Mouse (Mus musculus) C2C12 (cell line): Measurements from ENCODE around the gene Serpina3g. TPM values are rescaled to one million over a fixed set of nuclear protein-coding genes. Genes with fewer than 3 reads are reported as not detected.

Source experiments
- H3K27me3 ChIP-seq: one replicate; pipeline ENCODE4 v1.6.1; 2011; ENCODE audit not compliant: control insufficient read depth, insufficient read depth, insufficient read length
- H3K36me3 ChIP-seq: one replicate; pipeline ENCODE4 v1.6.1; 2011; ENCODE audit not compliant: control insufficient read depth, insufficient read depth
- H3K4me3 ChIP-seq: one replicate; pipeline ENCODE4 v1.5.1; 2011; ENCODE audit warnings: mild to moderate bottlenecking, control low read depth; ENCODE audit not compliant: poor library complexity, insufficient read depth, severe bottlenecking
- H3K79me2 ChIP-seq: one replicate; pipeline ENCODE4 v1.6.1; 2011; ENCODE audit not compliant: control insufficient read depth, insufficient read depth
- H3K79me3 ChIP-seq: one replicate; pipeline ENCODE4 v1.6.1; 2011; ENCODE audit warnings: low read depth, control low read depth
- H3ac ChIP-seq: one replicate; pipeline ENCODE3; 2011; ENCODE audit warnings: low read depth; ENCODE audit not compliant: control insufficient read depth, insufficient read length
- CEBPB ChIP-seq: IDR thresholded peaks from one replicate; pipeline ENCODE4 v1.6.1; 2011; ENCODE audit warnings: low read depth, mild to moderate bottlenecking, control low read depth, moderate library complexity
- CTCF ChIP-seq: IDR thresholded peaks from one replicate; pipeline ENCODE4 v1.5.1; 2011; ENCODE audit not compliant: control insufficient read depth, insufficient read depth, insufficient read length
- FOSL1 ChIP-seq: IDR thresholded peaks from one replicate; pipeline ENCODE4 v1.8.0; 2011; ENCODE audit warnings: mild to moderate bottlenecking, low read length; ENCODE audit not compliant: poor library complexity, insufficient read depth, severe bottlenecking
- MAX ChIP-seq: IDR thresholded peaks from one replicate; pipeline ENCODE4 v1.6.1; 2011; ENCODE audit warnings: mild to moderate bottlenecking, control low read depth
- MYOD1 ChIP-seq: IDR thresholded peaks from one replicate; pipeline ENCODE4 v1.6.1; 2011; ENCODE audit warnings: low read depth; ENCODE audit not compliant: control insufficient read depth, insufficient read length
- MYOG ChIP-seq: IDR thresholded peaks from one replicate; pipeline ENCODE4 v1.6.1; 2011; ENCODE audit not compliant: control insufficient read depth, insufficient read length; ENCODE audit errors: extremely low read depth
- USF1 ChIP-seq: IDR thresholded peaks from one replicate; pipeline ENCODE4 v1.6.1; 2011; ENCODE audit warnings: low read depth, mild to moderate bottlenecking, control low read depth, moderate library complexity
- polyA plus RNA-seq: library from polyadenylated mRNA; unstranded; fragments of >200 nt; fragmentation: generic; extraction: Trizol; gene quantifications from one replicate; pipeline ENCODE4 v1.2.1, GENCODE M21; 2012; ENCODE audit warnings: missing spikeins

Gene Serpina3g
- polyA plus RNA-seq, 1 experiment: 0.14 TPM

DNA sequence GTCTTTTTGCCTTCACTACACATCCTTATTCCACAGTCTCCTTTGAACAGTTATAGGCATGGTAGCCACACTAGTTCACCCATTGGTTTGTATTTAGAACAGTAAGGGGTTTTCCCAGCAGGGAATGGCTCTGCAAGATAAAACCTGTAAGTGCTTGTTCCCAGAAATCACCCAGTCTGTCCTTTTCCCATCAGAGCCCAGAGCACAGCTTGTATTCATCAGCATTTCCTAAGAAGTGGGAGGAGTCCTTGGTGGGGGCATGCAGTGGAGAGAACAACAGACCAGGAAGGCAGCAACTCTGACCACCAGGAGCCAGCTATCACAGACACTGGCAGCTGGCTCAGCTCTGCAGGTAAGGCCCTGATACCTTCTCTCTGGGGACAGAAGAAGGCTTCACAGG is 26.8 kb downstream of the Serpina3g start, which contains the start of gene Serpina3i:
Gene Serpina3i, plus strand, starts transcription at position 260 of the 400 bp plus-strand sequence.
- no peaks in the 10 kb centered on the region for H3K27me3 ChIP-seq
- H3K36me3 ChIP-seq: no peaks in the 10 kb centered on the region
- TF ChIP-seq MYOG: no peak
- TF ChIP-seq MAX: no peak
- no peak within 1 kb of the TSS for H3K4me3 ChIP-seq
- H3K79me2 ChIP-seq: no peaks in the 10 kb centered on the region
- H3K79me3 ChIP-seq: no peaks in the 10 kb centered on the region
- H3ac ChIP-seq: no peak within 1 kb of the TSS

GRCm38 (mm10) chr12:104266374-104266773 is 30.3 kb downstream of the Serpina3g start:
- no peak overlapping the region for H3K4me3 ChIP-seq
- no peak overlapping the region for H3ac ChIP-seq
- TF ChIP-seq MAX (no peak), USF1 (no peak), MYOD1 (no peak), FOSL1 (no peak), MYOG (no peak)
- no peaks in the 10 kb centered on the region for H3K79me2 ChIP-seq
- no peaks in the 10 kb centered on the region for H3K79me3 ChIP-seq
- H3K27me3 ChIP-seq: no peaks in the 10 kb centered on the region
- no peaks in the 10 kb centered on the region for H3K36me3 ChIP-seq

DNA sequence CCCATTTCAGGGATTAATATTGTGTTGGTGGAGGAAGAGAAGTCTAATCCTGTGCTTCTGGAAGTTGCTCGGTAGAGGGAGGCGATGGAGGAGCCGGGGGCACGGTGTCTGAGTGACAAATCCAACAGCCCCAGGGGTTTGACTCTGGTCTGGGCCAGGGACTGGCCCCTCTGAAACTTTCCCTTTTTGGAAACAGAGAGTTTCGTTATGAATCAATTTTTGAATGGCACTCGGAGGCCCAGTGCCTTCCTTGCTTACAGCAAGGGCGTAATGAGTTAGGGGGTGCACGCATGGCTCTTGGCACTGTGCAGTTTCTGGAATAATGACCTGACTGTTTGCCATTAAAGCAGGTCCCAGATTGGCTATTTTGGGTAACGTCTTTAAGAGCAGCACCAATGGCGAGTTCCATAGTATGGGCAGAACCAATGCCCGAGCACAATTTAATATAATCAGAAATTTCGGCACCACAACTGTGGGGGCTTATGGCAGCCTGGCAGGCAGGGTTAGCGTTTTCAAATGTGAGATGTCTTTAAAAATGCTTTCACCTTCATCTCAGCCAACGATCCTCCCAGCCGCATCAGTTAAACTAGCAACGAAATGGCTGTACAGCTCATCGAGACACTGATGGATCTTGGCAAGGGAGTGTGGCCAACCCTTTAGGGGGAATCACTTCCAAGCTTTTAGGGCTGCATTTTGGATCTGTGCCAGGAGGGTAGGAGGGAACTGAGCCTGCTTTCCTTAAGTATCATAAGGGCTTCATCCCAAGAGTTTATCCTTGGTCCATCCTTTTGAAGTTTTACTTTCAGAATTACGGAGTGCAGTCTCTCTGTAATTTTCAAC is 42.4 kb downstream of the Serpina3g start:
- Histone ChIP-seq H3K36me3 (no peaks in the 10 kb centered on the region), H3K4me3 (no peak overlapping the region), H3K79me3 (no peaks in the 10 kb centered on the region), H3K79me2 (no peaks in the 10 kb centered on the region), H3K27me3 (no peaks in the 10 kb centered on the region), H3ac (no peak overlapping the region)
- TF ChIP-seq MYOD1: no peak
- no peak for TF ChIP-seq CEBPB
- TF ChIP-seq USF1: no peak
- no peak for TF ChIP-seq MYOG
- no peak for TF ChIP-seq FOSL1
- no peak for TF ChIP-seq CTCF
- TF ChIP-seq MAX: no peak

DNA sequence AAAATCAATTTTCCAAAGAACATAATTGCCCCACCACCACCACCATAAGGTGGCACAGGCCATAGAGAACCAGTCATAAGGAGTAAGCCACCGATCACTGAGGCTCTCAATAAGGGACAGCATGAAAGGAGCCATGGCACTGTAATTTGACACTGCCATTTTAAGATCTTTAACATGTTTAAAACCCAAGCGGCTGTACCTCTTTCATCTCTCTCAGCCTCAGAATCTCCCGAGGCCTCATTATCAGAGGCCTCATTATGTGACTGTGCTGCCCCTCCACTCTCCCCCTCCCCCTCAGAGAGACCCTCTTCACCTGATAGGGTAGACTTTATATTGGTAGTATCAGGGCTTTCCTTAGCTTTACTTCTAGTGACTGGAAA is 43.0 kb downstream of the Serpina3g start:
- H3K36me3 ChIP-seq: no peaks in the 10 kb centered on the region
- H3K4me3 ChIP-seq: no peak overlapping the region

DNA sequence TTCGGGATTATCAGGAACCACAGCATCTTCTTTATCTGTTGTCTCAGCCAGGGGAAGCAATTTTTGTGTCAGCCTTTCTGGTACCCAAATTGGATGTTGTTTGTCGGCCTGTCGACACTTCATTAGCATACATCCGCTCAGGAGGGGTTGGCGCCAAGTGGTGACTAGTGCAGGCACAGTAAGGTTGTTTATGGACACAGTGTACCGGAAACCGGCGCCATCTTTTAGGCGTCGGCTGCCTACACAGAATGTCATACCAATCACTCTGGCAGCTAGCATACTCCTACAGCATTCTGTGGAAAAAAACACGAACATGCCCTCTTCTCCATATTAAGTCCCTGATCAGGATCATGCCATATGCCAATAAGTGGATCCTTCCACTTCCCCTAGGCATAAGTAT is 47.3 kb downstream of the Serpina3g start:
- Histone ChIP-seq H3K79me3 (no peaks in the 10 kb centered on the region), H3ac (no peak overlapping the region), H3K79me2 (no peaks in the 10 kb centered on the region), H3K36me3 (no peaks in the 10 kb centered on the region), H3K4me3 (no peak overlapping the region), H3K27me3 (no peaks in the 10 kb centered on the region)
- no peak for TF ChIP-seq CTCF
- no peak for TF ChIP-seq MYOG
- TF ChIP-seq FOSL1: no peak
- no peak for TF ChIP-seq MAX
- TF ChIP-seq CEBPB: no peak
- TF ChIP-seq MYOD1: no peak
- TF ChIP-seq USF1: no peak

More for the DNA sequence above, 43.0 kb downstream of the Serpina3g start:
- Histone ChIP-seq H3K79me2 (no peaks in the 10 kb centered on the region), H3ac (no peak overlapping the region), H3K27me3 (no peaks in the 10 kb centered on the region), H3K79me3 (no peaks in the 10 kb centered on the region)
- TF ChIP-seq USF1 (no peak), MAX (no peak), CTCF (no peak), CEBPB (no peak), MYOD1 (no peak), FOSL1 (no peak), MYOG (no peak)

GRCm38 (mm10) chr12:104288336-104288735 is 52.3 kb downstream of the Serpina3g start:
- no peaks in the 10 kb centered on the region for H3K79me3 ChIP-seq
- no peak for TF ChIP-seq MYOG
- TF ChIP-seq USF1: no peak
- no peak for TF ChIP-seq MYOD1
- TF ChIP-seq CTCF: no peak
- no peak for TF ChIP-seq CEBPB
- no peak for TF ChIP-seq MAX
- TF ChIP-seq FOSL1: no peak
- H3K36me3 ChIP-seq: no peaks in the 10 kb centered on the region

More at GRCm38 (mm10) chr12:104288336-104288735, 52.3 kb downstream of the Serpina3g start:
- H3K4me3 ChIP-seq: no peak overlapping the region
- H3K79me2 ChIP-seq: no peaks in the 10 kb centered on the region
- H3ac ChIP-seq: no peak overlapping the region
- no peaks in the 10 kb centered on the region for H3K27me3 ChIP-seq
